Mouse (Mus musculus) thymus, adult 2 months (tissue): ENCODE measurements around the gene Abt1.

Source experiments
- CTCF ChIP-seq: fragments of 200-500 bp; IDR thresholded peaks from 2 replicates; pipeline ENCODE4 v1.5.1; 2012; ENCODE audit warnings: mild to moderate bottlenecking, control low read depth, low read length, moderate library complexity, borderline replicate concordance; ENCODE audit not compliant: control insufficient read depth, poor library complexity, insufficient read depth; ENCODE audit errors: extremely low read depth
- POLR2A ChIP-seq: fragments of 200-500 bp; IDR thresholded peaks from 2 replicates; pipeline ENCODE4 v1.6.1; 2012; ENCODE audit warnings: mild to moderate bottlenecking, low read length, control low read depth, moderate library complexity; ENCODE audit not compliant: control insufficient read depth, poor library complexity, insufficient read depth; ENCODE audit errors: extremely low read depth

DNA sequence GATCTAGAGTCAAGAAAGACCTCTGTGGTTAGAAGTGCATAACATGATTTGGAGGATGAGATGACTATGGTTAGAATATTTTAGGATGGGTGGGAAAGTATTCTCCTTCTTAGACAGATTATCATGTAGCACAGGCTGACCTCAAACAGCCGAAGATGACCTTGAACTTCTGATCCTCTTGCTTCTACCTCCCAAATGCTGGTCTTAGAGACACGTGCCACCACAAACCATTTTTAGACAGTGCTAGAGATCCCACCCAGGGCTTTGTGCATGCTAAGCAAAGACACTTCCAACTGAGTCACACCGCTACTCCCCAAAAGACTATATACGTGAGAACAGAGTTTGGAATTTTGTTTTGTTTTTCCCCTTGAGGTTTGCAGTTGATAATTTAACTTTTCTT lies 38.4 kb upstream of the Abt1 start:
- TF ChIP-seq POLR2A (no peak), CTCF (no peak)
